Mouse (Mus musculus) testis, postnatal 14 days (tissue): ENCODE data around the gene Ggnbp2.
"Not testable (repeated sequence)": the region's sequence is repeated elsewhere in the genome, so short reads cannot be mapped to it uniquely, and the experiment has no call there.

ENCODE experiments used
- DNase-seq: peaks from one replicate; pipeline ENCODE4 v3.0.0; 2021; ENCODE audit warnings: low spot score

Gene Ggnbp2

DNA sequence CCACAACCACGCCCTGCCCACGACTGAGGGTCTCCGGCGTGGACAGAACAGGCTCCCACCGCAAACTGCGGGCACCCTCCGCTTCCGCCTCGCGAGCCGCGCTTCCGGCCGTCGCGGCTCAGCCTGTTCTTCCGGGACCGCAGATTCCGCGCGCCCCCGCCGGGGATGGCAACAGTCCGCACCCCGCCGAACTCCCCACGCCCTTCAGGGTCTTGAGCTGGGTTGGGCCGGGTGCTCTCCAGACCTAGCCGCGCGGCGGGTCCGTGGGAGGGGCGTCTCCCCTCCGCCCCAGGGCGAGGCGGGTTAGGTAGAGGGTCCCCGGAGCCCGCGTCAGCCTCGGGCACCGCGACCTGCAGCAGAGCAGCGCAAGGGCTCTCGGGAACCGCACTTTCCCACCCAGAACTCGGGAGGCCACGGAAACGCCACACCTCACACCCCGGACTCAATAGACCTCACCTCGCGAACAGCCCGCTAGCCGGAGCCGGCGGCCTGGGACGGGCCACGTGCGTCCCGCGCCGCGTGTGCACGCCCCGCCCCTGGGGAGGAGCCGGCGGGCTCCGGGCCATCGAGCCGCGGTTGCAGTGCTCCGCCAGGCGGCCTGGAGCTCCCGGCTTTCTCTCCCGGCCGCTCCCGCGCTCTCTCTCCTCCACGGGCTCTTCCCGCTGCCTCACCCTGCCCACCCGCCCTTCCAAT lies 9.3 kb upstream of the Ggnbp2 start, which contains the start of the genes Myo19 and Pigw:
Gene Myo19, plus strand, starts transcription at position 377 of the 693 bp plus-strand sequence.
Gene Pigw, minus strand, starts transcription at position 514 of the 693 bp plus-strand sequence.
- peak; percentile 86 for DNase-seq

DNA sequence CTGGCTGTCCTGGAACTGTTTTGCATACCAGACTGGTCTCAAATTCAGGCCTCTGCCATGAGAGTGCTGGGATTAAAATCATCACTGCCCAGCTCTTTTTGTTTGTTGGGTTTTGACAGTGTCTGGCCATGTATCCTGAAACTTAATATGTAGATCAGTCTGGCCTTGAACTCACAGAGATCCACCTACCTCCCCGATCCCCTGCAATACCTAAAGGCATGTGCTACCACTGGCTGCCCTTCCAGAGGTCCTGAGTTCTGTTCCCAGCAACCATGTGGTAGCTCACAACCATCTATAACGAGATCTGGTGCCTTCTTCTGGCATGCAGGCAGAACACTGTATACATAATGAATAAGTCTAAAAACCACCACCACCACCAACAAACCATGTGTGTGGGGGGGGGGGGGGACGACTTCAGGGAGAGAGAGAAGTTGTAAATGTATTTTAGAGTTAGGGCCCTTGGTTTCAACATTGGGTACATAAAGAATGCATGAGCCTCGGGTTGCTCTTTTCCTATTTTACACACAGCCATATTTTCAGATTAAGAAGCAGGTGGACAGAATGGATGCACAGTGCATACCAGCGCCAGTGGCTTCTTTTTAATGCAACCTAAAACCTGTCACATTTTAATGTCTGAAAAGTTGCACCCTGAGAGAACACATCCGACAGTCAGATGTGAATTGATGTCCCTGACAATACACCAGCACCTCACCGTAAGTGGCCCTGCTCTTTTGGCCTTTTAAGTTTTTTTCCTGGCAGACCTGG lies 8.6 kb upstream of the Ggnbp2 start:
- peak; percentile 2 for DNase-seq

DNA sequence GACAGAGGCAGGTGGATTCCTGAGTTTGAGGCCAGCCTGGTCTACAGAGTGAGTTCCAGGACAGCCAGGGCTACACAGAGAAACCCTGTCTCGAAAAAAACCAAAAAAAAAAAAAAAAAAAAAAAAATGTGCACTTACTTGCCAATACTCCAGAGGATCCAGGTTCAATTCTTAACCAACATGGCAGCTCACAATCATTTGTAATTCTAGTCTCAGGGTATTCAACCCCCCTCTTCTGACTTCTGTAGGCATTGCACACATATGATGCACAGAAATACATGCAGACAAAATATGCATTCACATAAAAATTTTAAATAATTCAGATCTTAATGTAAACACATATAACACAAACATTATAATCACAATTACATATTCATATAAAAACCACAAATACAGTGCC lies 5.4 kb upstream of the Ggnbp2 start:
- not testable (repeated sequence) for DNase-seq

DNA sequence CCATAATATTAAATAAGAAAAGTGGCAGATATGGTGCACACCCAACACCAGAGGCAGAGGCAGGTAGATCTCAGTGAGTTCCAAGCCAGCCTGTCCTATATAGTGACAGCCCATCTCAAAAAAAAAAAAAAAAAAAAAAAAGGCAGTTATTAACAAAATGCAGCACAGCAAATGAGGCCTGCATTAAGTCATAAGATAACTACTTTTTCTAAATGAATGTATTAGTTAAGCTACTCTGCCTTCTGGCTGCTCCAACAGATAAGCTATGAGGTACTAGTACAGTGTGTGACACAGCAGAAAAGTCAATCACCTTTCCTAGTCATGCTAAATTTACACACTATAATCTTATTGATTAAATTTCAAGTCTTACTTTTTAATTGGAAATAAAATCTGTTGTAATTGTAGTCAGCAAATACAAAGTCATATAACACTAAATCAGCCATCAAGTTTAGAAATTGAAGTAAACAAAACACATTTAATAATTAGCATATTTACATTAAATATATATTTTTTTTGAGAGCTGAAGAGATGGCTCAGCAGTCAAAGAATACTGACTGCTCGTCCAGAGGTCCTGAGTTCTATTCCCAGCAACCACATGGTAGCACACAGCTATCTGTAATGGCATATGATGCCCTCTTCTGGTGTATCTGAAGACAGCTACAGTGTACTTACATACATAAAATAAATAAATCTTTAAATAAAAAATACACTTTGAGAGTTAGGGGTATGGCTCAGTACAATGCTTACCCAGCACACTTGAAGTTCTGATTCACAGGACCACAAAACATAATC lies 2.6 kb upstream of the Ggnbp2 start:
- no peak for DNase-seq

DNA sequence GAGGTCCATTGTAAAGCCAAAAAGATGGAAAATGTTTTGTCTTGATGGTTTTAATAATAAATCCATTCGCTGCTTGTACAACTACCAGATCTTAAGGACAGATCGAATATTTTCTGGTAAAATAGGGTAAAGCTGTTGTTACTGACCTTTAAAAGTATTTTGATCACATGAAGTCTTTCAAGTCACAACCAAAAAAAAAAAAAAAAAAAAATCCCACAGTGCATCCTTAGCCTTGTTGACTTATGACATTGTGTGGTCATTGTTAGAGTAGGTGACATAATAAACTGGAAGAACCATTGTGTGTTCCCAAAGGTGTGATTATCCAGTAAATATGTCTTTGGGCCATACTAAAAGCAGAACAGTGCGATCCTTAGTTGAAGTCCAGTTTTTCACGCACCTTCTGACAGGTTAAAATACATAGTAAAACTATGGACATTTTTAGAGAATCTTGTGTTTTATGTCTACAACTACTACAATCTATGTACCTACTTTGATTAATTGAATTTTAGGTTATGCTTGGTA lies 992 bp upstream of the Ggnbp2 start:
- DNase-seq = no peak

DNA sequence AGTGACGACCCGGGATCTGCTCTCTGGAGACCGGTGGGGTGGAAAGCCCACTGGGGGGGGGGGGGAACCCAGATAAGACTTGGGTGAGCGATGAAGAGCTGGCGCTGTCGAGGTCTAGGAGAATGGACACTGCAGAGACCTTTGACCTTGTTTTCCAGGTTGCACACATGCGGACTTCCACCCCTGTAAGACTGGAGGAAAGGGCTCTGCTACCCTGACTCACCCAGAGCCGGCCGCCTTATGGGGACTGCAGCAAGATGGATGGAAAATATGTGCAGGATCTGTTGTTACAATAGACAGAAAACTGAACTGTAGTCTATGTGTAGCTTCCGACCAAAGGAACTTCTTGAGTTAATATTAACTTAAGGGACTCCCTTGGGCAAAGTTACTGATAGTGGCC lies 429 bp upstream of the Ggnbp2 start:
- no peak for DNase-seq

DNA sequence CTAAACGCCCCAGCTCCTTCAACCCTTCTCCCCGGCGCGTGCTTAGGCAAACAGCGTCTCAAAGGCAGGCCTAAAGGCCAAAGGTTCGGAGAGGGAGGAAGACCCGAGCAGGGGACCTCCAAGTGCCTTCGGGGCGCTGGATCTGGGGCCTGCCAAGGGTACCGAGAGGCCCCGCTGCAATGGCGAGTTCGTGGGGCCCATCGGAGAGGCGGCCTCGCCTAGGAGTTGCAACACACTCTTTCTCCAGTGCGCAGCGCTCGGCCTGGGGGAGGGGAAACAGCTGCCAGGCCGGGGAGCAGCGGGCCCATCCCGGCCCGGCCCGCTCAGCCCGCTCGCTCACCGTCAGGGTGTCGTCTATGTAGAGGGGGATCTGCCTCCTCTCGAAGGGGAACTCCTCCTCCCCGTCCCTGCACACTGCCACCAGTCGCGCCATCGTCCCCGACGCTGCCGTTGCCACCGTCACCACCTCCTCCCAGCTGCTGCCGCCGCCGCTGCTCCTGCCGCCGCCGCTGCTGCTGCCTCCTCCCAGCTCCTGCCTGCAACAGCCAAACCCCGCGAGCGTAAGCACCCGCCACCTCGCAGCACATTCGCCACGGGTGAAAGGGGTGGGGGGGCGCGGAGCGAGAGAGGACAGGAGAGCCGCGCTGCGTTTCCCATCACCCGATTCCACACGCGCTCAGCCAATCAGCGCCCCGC lies 932 bp downstream of the Ggnbp2 start:
- DNase-seq = peak; percentile 95

DNA sequence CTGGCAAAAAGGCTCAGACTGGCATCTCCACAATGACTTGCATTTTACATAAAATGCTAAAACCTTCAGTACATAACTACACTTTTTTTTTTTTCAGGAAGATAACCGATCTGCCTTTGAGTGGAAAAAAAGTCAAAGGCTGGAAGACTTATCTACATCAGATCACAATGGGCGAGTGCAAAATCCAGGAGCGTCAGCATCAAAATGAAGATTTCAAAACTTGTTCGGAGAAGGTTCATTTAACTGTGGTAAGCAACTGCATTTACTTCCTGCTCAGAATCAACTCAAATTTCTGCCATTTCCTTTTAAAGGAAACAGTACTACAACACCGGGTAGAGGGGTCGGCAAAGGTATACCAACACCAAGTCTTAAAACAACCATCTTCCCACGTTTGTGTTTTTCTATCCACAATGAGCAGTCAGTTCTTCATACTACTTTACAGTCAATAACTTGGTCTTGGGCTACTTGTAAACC lies 1.8 kb downstream of the Ggnbp2 start:
- no peak for DNase-seq

DNA sequence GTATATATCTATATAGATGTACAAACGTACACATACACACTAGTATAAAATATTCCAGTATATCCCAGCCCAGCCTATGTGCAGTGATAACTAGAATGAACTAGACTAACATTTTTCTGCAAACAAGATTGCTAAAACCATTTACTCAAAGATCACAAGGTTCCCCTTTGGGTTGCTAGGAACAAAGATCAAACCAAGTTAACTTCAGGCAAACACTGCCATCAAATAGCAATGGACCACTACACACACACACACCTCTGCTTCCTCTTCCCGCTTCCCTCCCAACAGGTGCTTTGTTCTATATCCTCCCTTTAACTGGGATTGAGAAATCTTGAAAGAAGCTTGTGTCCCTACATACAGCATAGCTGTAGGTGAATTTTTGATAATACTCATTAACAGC lies 3.0 kb downstream of the Ggnbp2 start:
- no peak for DNase-seq

DNA sequence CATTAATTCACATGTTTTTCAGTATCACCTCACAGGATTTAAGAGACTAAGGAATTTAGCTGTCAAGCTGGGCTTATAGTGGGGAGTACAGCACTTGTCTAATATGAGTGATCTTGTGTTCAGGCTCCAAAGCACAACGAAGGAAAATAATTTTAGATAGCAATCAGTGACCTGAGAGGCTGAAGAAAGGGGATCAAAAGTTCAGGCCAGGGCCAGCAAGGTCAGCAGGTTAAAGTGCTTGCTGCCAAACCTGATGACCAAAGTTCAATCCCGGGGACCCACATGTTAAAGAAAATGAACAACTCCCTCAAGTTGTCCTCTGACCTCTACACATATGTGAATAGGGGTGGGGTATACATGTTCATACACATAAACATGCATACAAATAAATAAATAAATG lies 5.3 kb downstream of the Ggnbp2 start:
- no peak for DNase-seq

DNA sequence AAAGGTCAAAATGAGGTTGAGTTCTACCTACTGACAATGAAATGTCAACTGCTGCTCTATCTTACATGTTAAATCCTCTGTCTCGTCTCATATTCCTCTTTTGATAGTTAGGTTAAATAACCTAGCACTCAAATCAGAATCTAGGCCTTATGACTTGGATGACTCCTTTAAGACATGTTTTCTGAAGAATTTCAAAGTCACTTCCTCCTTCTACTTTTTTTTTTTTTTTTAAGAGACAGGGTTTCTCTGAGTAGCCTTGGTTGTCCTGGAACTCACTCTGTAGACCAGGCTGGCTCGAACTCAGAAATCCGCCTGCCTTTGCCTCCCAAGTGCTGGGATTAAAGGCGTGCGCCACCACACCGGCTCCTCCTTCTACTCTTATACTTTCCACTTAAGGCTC lies 15.3 kb downstream of the Ggnbp2 start:
- no peak for DNase-seq

DNA sequence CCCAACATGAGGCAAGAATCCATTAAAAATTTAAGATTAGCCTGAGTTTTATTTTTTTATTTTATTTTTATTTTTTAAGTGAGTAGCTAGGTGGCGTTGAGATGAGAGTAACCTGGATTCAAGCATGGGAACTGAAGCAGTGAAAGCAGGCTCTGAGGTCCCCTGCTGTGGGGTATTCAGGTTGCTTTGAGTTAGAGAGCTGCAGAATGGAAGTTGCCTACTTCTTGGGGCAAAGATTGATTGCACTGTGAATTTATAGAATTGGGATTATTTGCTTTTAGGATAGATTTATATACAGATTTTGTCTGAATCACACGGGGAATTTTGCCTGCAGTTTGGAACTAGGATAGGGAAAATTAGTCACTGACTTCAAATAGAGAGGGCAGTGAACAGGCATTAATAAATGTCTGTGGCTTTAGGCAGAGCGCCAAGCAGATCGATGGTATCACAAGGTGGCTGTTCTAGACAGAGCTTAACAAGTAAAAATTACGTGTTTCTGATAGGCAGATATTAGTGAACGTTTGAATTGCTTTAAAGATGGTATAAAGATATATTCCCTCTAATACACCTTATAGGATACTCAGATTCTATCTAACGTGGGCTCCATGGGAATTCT lies 23.0 kb downstream of the Ggnbp2 start:
- DNase-seq = no peak

DNA sequence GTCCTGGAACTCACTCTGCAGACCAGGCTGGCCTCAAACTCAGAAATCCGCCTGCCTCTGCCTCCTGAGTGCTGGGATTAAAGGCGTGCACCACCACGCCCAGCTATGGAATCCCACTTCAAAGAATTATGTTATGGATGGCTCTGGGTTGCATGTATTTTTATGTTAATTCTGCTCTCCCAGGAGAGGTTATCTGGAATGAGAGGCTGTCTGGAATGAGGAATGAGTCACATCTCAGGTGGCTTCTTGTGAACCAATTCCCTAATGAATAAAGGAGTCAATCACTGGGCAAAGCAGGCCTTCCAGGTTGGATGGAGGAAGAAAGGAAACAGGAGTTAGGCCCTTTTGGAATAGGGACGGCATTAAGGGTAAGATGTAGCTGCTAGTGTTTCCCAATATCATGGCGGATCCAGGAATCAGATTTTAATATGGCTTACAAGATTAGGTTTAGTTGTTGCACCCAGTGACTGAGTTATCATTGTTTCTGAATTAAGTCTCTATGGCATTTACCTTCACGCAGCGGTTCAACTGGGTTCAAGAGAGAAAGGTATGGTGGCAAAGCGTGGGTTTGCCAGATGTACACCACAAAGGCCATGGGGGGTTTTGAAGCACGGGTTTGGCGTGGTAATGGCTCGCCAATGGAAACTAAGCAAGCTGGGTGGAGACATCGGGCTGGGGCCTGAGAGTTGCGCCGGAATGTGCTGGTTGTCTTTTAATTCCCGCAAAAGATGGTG lies 23.7 kb downstream of the Ggnbp2 start:
- no peak for DNase-seq

DNA sequence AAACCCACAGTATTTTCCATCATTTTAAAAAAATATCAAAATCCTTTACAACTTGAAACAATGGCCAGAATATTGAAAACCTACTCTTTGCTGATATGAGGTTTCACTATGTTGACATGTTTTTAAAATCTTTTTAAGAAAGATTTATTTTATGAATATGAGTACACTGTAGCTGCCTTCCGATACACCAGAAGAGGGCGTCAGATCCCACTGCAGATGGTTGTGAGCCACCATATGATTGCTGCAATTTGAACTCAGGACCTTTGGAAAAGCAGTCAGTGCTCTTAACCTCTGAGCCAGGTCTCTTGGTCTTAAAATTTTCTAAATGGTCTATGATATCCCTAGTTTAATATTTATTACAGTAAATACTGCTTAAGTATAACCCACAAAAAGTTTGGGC lies 31.3 kb downstream of the Ggnbp2 start:
- DNase-seq = no peak

DNA sequence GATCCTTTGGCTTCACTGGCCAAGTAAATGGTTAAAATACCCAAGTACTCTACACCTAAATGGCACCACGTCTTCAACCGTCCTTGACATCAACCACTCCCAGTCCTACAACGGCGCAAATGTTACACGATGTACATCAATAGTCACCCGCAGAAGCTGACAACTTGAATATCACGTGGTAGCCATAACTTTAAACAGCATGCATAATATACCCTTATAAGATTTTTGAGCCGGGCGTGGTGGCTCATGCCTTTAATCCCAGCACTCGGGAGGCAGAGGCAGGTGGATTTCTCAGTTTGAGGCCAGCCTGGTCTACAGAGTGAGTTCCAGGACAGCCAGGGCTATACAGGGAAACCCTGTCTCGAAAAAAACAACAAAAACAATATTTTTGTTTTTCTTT lies 41.1 kb downstream of the Ggnbp2 start:
- not testable (repeated sequence) for DNase-seq

DNA sequence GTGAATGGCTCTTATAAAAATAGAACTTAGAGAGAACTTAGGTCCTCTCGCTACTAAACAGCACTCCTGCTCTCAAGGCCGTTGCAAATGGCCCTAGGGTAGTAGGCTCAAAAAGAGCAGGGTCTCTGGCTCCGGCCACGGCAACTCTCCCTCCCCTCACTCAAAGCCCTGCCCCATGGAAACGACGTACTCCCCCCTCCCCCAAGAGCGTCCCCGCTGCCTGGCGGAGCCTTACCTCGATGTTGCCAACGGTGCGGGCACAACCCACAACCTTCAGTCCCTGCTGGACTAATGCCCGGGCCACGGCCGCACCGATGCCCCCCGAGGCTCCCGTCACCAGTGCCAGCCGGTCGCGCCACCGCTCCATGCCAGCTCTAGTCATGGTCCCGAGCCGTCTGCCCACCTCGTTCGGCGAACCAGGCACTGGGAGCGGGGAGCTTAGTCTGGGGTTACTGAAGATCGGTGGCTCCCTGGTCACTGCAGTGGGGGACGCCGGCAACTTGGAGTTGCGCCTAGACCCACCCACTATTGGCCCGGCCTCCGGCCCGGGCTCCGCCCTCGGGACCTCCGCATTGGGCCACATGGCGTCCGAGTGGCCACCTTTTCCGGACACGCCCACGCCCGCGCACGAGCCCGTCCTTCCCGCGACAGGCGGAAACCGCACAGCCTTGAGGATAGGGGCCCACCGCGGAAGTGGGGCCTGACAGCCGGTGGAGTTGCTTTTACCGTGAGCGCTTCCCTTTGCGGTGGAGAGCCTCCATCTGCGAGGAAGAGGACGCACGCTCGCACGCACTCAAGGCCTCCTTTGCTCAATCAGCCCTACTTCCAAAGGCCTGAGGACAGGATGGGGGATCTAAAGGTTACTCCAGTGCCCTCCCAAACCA lies 41.9 kb downstream of the Ggnbp2 start, which contains the start of gene Dhrs11:
Gene Dhrs11, minus strand, starts transcription at position 479 of the 884 bp plus-strand sequence.
- DNase-seq = peak; percentile 93

DNA sequence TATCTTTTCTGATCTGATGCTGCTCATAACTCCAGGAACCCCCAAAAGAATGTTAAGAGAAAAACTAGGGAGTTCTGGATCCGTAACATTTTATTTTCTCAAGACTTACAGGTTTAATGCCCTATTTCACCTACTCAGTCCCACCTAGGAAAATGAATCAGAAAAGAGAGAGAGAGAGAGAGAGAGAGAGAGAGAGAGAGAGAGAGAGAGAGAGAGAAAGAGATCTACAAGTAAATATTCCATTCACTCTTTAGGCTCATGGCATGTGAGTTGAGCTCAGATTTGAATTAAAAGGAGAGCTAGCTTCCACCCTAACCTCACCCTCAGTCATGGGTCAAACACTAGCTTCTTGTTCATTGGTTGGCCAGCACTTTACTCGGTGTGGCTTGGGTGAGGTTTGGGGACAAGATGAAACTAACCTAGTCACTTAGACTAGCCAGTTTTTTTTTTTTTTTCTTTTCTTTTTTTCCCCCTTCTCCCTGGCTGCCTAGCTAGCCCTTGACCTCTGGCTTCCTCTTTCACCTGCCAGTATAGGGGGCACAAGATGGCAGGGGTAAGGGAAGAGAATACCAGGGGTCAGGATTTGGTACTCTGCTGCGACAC lies 42.6 kb downstream of the Ggnbp2 start:
- no peak for DNase-seq

DNA sequence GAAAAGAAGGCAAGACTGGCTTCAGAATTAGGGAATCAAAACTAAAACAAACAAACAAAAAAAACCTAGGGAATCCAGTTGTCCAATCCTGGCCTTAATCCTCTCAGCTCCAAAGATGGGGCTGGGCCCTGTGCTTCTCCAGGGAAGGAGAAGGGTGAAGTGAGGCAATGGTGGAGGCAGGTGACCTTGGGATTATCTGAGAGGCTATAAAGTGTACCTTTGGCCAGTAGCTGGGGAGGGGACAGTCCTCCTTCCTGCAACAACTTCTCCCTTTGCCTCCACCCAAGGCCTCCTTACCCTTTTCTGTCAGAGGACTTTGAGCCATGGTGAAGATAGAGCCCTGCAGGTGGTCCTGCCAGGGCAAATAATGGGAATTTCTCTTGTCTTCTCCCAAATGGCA lies 43.1 kb downstream of the Ggnbp2 start:
- DNase-seq = no peak

DNA sequence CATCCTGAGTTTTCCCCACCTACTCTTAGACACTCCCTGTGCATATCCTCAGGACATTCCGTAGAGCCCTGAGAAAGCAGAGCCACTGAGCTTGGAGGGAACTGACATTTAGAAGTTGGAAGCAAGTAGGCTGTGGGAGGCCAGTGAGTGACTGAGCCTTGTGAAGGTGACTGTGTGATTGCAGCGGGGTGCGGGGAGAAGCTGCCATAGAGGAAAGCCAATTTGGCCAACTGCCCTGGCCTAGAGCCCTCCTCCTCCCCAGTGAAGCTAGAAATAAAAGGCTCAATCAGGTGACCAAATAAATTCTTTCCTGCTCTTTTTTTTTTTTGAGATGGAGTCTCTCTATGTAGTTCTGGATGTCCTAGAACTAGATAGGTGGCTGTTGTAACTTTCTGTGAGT lies 44.4 kb downstream of the Ggnbp2 start:
- DNase-seq = peak; percentile 67
